Mouse (Mus musculus) right cerebral cortex, postnatal 25 days (tissue): ENCODE data around the gene Ttf2.

Experiments
- DNase-seq: peaks from one replicate; pipeline ENCODE4 v3.0.0; 2022

Gene Ttf2

DNA sequence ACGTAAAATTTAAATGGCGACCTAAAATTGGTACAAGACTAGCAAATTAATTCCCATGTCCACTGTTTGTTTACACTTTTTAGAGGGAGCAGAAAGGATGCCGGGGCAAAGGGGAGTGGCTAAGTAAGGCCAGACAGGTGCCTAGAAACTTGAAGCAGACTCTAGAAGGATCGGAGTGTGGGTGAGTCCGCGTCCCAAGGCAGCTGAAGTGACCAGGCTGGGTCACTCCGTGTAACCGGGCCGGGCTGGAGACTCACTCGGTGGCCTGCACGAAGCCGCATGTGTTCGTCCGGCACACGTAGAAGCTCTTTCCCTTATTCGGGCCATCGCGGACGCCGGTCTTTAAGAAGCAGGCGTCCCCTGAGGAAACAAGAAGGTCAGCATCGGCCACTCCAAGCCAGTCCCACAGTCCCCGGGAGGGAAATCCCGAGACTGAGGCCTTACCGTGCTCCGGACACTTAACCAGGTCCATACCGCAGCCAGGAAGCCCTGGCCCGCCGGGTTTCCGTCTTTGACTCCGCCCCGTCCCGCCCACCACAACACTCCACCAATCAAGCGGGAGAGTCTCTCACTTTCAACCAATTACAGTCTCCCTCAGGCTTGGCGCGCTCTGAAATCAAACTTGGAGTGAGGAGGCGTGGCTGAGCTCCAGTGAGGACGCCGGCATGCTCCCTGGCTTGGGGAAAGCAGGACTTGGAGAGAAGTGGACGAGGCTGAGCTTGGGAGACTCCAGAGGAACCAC lies at the start of gene Ttf2:
Gene Ttf2 (minus strand): TSS at position 488 of the 742 bp plus-strand sequence.
- peak; percentile 87 for DNase-seq

DNA sequence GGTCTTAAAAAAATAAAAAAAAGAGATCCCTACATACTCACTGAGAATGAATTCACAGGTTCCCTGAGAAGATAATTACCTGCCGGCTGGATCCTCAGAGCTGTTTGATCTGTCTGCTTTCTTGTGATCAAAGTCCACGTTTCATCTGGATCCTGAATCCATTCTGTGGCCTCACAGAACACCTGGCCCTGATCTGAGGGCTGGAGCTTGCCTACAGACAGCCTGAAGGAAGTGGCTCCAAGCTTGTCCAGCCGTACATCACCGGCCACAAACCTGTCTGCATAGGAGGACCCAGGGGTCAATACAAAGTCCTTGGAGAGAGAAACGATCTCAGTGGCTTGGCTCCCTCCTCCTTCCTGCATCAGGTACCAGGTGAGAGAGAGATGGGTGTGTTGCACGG lies 49.0 kb upstream of the Ttf2 start:
- no peak for DNase-seq

DNA sequence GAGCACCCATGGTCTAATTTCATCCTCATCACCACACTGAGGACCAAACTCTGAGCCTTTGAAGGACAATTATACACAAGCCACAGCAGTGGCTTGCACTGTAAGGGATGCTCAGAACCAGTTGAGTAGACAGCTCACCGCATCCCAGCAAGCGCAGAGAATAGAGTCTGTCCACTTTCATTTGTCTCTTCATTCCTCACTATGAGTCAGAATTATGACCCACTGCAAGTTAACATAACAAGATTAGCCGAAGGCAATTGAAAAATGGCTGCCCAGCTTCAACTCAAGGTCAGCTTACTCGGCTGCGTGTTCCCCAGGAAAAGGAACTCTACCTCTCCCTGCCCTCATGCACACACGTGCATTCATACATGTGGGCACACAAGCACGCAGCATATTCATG lies 46.6 kb upstream of the Ttf2 start:
- no peak for DNase-seq

DNA sequence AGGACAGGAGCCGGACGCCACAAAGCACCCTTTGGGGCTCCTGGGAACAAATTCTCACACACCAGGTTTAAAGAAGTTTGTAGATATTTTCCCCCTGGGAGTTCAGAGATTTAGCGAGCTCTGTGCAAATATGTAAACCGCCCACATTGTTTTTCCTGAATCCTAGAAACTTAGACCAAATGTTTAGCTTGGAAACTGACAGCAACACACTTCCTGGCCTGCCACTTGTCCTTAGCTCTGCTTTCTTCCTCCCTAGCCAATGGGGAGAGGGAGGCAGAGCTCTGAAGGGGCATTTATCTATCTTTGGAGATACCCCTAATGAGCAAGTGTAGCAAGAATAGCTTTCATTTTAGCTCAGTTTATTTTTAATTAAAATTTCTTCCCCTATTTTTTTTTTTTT lies 45.8 kb upstream of the Ttf2 start:
- no peak for DNase-seq

DNA sequence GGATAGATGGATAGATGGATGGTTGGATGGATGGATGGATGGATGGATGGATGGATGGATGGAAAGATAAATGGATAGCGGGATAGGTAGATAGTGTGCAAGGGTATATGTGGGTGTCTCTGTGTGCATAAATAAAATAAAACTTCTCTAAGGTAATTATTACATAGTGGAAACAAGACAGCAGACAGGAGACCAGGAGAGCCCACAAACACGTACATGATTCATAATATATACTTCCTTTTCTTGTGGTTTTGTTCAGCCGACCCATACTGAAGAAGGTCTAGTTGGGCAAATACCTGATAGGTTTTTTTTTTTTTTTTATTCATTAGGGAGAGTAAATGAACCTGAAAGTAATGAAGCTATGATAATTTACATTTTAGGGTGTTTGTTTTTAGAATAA lies 44.1 kb upstream of the Ttf2 start:
- no peak for DNase-seq

DNA sequence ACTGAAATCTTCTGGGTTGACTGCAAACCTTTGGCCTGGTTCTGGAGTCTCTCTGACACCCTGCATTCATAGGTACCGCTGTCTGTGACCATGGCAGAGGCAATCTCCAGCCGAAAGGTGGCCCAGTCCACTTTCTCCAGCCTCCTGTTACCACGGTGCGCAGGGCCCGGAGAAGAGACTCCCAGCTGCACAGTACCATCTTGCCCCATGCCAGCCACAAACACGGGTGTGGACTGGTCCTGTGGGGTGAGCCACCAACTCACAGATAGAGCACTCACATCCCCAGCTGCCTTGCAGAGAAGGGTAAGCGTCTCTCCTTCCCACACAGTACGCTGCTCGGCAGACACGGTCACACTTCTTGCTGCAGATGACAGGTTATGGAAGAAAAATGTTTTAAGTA lies 43.5 kb upstream of the Ttf2 start:
- DNase-seq, result no peak

DNA sequence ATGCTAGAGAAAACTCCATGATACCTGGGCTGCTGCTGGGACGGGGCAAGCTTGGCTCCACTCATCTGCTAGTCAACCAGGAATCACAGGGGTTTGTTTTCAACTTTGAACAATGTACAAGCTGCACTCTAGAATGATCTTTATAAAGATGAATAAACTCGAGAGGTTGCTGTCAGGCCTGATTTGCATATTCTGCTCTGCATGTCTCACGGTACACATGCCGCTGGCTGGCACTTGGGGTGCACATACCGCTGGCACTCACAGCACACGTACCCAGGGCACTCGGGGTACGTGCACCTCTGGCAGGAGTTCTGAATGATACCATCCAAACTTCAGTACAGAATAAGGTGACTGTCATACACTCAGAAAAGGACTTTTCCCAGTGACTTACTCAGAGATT lies 43.1 kb upstream of the Ttf2 start:
- DNase-seq, result no peak

DNA sequence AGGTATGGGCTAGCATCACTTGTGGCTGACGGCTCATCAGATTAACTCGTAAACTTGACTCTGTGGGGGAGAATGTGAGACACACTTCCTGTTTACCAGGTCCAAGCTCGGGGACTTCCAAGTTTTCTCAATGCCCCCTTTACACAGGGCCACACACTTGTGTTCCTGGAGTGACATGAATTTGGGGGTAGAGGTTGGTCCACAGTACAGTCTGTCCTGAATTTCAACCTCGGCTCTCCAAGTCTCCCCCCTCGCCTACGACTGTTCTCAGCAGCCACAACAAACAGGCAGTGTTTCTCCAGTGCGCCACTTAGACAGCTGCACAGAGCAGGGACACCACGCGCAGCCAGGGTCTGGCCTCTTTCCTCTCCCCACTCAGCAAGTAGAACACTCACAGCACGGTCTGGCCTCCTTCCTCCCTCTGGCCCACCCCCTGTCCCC lies 42.7 kb upstream of the Ttf2 start:
- DNase-seq, result no peak

DNA sequence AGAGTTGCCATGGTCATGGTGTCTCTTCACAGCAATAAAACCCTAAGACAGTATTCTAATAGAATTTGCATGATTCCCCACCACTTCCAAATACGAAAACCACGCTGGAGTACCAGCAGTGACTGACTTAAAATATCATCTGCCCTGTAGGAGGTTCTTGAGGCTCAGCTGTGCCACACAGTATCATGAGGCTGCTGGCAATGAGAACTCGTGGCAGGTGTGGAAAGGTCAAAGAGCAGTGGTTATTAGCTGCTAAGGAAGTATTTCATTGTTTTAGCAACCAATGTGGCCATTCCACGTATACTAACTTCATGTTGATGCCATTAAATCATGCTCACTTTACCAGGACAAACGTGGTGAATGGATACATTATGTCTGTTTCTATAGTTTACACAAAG lies 41.7 kb upstream of the Ttf2 start:
- no peak for DNase-seq

DNA sequence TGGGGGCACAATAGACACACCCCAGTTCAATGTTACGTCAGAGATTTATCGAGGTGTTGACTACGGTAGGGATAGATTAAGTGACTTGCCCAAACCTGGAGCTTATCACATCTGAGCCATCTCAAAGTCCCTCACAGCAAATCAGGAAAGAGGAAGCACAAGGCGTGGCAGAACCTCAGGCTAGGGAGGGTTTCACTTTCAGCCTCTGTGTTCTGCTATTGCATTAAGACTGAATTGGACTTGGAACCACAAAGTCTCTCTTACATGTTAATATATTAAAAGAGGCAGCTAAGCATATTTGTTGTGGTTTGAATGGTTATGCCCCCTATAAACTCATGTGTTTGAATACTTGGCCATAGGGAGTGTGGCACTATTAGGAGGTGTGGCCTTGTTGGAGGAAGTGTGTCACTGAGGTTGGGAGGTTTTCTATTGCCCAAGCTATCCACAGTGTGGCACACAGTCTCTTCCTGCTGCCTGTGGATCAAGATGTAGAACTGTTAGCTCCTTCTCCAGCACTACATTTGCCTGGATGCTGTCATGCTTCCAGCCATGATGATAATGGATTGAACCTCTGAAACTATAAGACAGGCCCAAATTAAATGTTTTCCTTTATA lies 41.2 kb upstream of the Ttf2 start:
- no peak for DNase-seq

DNA sequence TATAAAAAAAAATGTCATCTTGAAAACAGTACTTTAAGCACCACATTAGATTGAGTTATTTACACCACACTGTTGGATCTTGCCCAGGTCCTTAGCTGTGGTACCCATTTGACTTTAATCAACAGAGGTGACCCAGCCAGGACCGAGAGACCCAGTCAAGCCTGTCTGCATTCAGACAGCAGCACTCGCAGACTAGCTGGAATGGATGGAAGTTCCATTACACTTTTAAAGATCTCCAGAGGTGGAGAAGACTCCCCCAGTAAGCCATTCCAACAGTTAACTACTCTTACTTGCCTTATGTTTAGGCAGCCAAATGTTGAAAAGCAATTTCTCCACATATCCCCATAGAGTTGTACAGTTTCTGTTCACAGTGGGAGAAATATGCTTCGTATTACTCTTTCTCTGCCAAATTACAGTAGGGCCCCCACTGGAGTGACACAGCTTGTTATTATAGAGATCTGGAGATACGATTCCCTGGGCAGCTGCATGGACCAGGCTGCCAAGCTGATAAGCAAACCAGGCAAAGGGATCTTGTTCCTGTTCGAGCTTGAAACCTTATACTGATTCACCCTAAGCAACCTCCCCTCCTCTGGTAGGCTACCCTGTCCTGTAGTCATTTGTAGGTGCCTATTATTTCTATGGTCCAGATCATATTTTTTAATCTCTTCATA lies 37.8 kb upstream of the Ttf2 start:
- DNase-seq, result no peak

DNA sequence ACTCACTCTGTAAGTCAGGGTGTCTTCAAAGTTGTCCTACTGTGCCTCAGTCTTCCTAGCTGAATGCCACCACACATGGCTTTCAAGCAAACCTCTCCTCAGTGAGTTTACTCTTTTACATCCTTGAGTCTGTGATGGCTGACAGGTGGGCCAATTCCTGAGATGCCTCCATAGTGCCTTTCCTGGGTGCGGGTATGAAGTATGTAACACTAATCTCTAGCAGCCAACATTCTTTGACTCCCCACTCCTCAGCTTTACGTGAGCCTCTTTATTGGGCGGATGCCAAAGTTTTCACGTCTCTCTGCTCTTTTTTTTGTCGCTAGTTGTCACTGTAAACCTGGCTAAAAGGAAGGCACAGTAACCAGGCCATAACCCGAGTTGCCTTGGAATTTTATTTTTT lies 35.9 kb upstream of the Ttf2 start:
- DNase-seq, result no peak

DNA sequence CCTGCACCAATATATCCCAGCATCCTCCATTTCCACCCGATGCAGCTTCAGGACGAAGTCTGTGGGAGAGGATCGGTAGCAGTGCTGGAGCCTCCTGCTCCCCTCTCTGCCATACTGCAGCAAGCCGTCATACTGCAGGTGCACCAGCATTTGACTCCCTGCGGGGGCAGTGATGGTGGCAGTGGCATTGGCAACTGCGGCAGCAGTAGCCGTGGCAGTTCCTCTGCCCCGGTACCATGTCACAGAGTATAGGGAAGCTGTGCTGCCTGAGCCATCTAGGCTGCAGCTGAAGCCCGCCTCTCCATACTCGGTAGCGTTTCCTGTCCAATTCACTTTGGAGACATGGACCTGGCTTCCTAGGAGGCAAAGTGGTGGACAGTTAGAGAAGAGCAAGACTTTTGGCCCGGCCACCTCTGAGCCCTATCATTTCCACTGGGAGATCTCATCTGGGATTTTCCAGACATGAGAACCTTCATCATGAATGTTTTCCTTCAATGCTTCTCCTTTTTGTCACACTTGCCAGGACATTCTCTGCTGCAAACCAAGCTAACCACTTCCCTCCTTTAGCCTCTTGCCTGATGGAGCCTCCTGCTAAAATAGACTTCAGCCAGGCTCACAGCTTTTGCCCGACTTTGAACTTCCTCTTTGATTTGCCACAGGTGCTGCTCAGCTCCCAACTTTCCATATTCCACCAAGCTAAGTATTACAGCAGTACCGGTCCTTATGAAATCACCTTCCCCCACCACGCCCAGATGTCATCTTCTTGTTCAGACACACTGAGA lies 34.3 kb upstream of the Ttf2 start:
- no peak for DNase-seq

DNA sequence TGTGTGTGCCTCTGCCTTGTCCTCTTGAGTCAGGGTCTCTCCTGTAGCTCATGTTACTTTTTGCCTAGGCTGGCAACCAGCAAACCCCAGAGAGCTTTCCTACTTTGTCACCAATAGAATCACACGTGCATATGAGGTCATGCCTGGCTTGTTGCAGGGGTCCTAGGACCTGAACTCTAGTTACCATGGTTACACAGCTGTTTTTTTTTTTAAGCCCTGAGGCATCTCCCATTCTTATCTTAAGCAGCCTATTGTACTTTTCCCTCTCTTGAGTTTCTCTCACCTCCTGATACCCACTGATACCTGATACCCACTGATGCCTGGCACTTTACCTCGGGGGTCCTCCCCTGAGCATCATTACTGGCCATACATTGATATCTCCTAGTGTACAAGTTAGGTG lies 30.3 kb upstream of the Ttf2 start:
- DNase-seq, result no peak

DNA sequence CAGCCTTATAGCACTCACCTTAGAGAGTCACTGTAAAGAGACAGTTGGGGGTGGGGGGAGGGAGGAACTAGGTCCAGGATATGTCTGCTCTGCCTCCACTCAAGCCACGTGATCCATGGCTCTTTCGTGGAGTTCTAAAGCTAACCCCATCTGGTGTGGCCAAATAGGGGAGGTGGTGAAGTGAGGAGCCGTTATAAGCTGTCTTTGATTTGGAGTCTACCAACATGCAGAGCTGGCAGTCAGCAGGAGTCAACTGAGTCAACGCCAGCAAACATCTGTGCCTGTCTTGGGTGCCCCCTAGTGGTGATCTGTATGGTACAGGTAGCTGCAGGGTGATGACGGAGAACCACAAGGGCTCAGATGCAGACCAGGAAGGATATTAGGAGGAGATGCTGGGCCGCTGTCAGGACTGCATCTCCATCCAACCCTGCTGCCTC lies 29.5 kb upstream of the Ttf2 start:
- DNase-seq, result peak; percentile 40

DNA sequence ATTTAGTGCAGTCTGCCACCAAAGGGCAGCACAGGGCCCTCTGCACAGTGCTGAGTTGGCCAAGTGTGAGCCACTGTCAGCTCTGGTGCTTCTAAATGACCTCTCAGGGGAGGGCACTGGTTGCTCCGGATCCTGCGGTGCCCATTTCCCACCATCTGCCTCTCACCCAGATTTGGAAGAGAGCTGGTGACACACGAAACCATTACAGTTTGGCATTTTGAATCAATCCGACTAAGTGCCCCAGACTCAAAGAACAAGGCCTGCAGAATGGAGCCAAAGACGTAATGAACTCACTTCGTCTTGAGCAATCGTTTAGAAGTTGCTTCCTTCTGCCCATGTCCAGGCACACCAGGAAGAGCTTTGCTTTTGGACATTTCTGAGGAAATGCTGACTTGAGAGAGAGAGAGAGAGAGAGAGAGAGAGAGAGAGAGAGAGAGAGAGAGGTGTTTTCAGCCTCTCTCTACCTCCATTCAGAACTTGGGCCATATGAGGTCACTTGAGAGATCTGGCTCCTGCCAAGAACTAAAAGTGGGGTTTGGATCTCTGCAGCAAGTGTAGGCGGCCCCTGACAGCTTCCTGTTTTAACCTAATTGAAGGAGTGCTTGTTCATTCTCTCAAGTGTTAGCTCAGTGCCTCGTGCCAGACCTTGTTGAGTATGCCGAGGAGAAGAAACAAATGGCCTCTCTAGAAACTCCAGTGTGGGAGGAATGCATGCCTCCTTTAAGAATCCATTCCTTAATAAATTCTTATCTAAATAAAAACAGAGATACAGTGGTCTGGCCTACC lies 28.5 kb upstream of the Ttf2 start:
- no peak for DNase-seq

DNA sequence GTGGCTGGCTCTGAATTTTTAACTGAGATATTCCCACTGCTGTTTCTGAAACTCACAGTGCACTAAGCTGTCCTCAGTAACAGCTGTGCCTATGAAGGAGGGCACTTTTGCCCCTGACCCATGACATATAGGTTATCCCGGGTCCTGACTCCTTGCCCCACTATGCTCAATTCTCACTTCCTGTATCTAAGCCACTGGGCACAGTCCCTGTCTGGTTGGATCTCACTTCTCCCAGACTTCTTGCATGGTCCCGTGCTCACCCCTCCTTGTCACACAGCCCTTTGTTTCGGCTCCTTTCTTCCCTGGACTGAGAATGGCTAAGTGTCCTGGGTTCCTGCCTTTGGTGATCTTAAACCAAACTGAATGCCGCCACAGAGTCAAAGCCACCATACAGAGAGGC lies 24.8 kb upstream of the Ttf2 start:
- DNase-seq, result no peak

DNA sequence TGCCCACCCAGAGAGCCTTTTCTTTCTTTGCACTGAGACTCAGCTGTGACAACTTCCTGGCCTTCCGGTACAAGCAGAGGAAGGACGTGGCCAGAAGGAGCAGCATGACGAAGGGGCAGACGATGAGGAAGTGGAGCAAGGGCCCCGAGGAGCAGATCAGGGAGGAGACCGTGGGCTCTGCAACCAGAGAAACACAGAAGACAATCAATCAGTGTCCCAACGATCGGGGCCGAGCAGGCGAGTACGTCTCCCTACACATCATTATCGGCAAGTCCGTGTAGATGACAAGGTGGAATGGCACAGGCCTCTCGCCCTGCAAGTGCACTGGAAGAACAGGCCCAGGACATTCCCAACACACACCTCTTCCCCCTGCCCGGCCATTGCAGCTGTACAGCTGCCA lies 24.3 kb upstream of the Ttf2 start:
- DNase-seq, result no peak

DNA sequence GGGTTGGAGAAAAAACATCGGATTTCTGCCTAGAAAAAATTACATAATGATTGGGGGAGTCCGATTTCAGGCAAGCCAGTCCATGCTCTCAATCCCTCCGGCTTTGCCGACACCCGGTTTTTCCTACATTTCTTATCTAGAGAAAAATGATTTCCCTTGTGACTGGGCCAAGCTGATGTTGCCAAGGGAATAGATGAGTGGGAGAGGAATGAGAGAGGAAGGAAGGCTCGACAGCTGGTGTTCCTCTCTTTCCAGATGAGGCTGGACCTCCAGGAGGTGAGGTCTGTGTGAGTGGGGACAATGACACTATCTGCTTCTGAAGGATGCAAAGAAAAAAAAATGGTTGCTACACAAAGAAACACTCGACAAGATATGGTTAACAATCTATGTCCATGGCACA lies 23.7 kb upstream of the Ttf2 start:
- DNase-seq, result no peak

DNA sequence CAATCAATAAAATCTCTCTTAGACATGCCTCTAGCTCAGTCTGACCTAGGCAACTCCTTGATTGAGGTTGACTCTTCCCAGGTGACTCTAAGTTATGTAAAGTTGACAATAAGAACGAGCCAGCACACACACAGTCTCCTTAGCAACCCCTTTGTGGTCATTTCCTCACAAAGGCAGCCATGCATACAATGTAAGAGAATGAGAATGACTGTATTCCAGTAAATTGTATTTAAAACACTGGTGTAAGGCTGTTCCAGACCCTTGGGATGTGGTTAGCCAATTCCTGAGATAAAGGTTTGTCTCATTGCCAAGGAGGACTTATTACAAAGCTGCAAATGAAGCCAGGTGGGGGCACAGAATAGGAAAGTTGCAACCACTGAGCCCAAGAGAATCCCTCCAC lies 20.8 kb upstream of the Ttf2 start:
- DNase-seq, result no peak

DNA sequence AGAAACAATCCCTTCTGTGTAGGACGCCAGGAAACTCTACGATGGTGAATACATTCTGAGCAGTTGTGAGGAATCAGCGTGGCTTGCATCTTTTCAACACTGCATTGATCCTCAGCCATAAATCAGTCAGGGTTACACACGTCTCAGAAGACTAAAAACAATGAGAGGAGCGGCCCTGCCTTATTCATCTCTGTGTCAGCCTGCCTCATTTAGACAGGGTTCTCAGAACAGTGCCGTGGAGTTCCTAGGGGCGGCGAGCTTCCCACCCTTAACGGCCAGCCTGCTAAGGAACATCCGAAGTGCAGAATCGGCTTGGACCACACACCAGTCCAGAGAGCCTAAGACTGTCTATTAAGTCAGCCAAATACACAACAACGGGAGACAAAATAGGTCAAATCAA lies 20.0 kb upstream of the Ttf2 start:
- DNase-seq, result no peak

DNA sequence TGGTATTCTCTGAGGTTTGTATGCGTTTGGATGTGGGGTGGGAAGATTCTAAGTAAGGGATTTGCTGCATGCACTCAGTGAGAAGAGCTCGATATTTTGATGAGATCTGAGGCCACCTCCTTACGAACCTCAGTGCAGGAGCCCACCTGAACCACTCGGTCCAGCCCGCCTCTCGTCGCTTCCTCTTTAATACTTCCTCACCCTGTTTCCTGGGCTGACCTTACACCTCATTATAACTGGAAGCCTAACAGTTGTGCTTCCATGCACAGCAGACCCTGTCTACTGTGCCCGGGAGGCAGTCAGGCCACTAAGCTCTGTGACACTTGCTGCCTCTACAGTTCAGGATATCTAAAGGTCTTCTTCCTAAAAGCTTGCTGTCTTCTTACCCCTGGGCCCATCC lies 9.8 kb upstream of the Ttf2 start:
- DNase-seq, result no peak

DNA sequence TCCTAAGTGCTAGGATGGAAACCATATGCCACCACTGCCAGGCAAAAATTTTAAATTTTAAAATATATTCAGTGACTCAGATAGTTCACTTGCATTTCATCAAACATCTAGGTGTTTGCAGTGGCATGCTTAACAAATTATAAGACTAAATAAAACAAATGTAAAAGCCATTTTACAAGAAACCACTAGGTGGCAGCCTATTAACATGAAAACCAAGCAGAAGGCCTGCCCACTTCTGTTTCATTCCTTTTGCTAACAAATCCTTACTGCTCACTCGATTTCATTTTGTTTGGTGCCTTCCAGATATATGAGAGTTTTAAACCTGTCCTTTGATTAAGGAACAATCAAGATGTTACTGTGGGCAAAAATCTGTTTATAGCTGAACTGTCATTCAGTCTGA lies 4.4 kb upstream of the Ttf2 start:
- no peak for DNase-seq
